37 mouse cellular contexts compared by ENCODE assay signal in genomic region chr4:107232219-107232618, GRCm38 (mm10). TPM values are rescaled to one million over a fixed set of nuclear protein-coding genes. Genes with fewer than 3 reads are reported as not detected.
"Had no signal": no experiment of that assay in that cellular context is flagged by ENCODE, and none has a peak within 500 bp of the region (broad histone marks: within the 10 kb centered on the region; RNA-seq: fewer than 3 reads in every experiment).

No protein-coding gene starts in this region.

- H3K27ac ChIP-seq: heart, embryonic 10.5 days; hindbrain, embryonic 13.5 days; hindbrain, embryonic 15.5 days; hindbrain, postnatal 0 days; kidney, embryonic 15.5 days; kidney, postnatal 0 days; limb, embryonic 13.5 days; limb, embryonic 15.5 days; liver, embryonic 12.5 days had no signal

- DNase-seq: gastrocnemius, postnatal 14 days; gastrocnemius, postnatal 36 days; heart, adult 18-20 months; heart, postnatal 14 days; heart, postnatal 36 days; kidney, adult 11 months; kidney, adult 2 months; kidney, adult 9 months; kidney, postnatal 14 days; kidney, postnatal 36 days; layer of hippocampus, adult 9-11 months; layer of hippocampus, postnatal 36 days; left cerebral cortex, postnatal 4 days had no signal

- H3K4me1 ChIP-seq: heart, embryonic 10.5 days; heart, embryonic 12.5 days; hindbrain, embryonic 13.5 days; hindbrain, embryonic 15.5 days; kidney, embryonic 15.5 days; limb, embryonic 13.5 days; limb, embryonic 15.5 days had no signal

- H3K4me3 ChIP-seq: heart, embryonic 10.5 days; heart, embryonic 12.5 days; hindbrain, embryonic 13.5 days; hindbrain, embryonic 15.5 days; kidney, embryonic 15.5 days; limb, embryonic 13.5 days; limb, embryonic 15.5 days; liver, embryonic 12.5 days had no signal

RNA-seq across cellular contexts. Expression of gene Ldlrad1, which starts 23.2 kb away (rescaled TPM):
- total RNA-seq: gastrocnemius, adult 18-20 months; gastrocnemius, adult 8-10 months; gastrocnemius, postnatal 14 days; gastrocnemius, postnatal 36 days; heart, adult 8-10 months; heart, postnatal 36 days; hindbrain, postnatal 0 days; layer of hippocampus, adult 18-20 months; layer of hippocampus, postnatal 36 days; left cerebral cortex, adult 18-20 months; left cerebral cortex, postnatal 10 days; left cerebral cortex, postnatal 25 days; left cerebral cortex, postnatal 4 days; liver, adult 2 months had no signal
- polyA plus RNA-seq: heart, embryonic 10.5 days; heart, embryonic 12.5 days; heart, embryonic 14.5 days; heart, embryonic 16.5 days; hindbrain, embryonic 11.5 days; hindbrain, embryonic 13.5 days; hindbrain, embryonic 15.5 days; hindbrain, postnatal 0 days; intestine, embryonic 14.5 days; intestine, embryonic 16.5 days; kidney, adult 2 months; kidney, embryonic 15.5 days; kidney, postnatal 0 days; limb, embryonic 11.5 days; limb, embryonic 13.5 days; limb, embryonic 15.5 days; liver, adult 2 months; liver, embryonic 12.5 days had no signal
